Mouse (Mus musculus) kidney, embryonic 14.5 days (tissue): ENCODE results near the gene Eml3. TPM values are rescaled to one million over a fixed set of nuclear protein-coding genes. Genes with fewer than 3 reads are reported as not detected.

Experiments
- ATAC-seq: fragments of 200-750 bp; cut with Nextera tagmentation; 2 replicates; pipeline ENCODE4 v1.8.0; 2017; ENCODE audit warnings: moderate number of reproducible peaks, mild to moderate bottlenecking, moderate TSS enrichment, moderate library complexity; ENCODE audit not compliant: low FRiP score, low TSS enrichment
- H3K27ac ChIP-seq: fragments of 300-500 bp; sonication (generic); 2 replicates; pipeline ENCODE4 v1.5.1; 2014; ENCODE audit warnings: low read depth, mild to moderate bottlenecking, low read length, moderate library complexity, mixed read lengths
- H3K27me3 ChIP-seq: fragments of 300-500 bp; sonication (generic); 2 replicates; pipeline ENCODE4 v1.6.1; 2014; ENCODE audit warnings: mild to moderate bottlenecking, low read length; ENCODE audit not compliant: control insufficient read depth, insufficient read depth
- H3K36me3 ChIP-seq: fragments of 300-500 bp; sonication (generic); 2 replicates; pipeline ENCODE4 v1.6.1; 2014; ENCODE audit warnings: low read length, mixed read lengths; ENCODE audit not compliant: control insufficient read depth, insufficient read depth
- H3K4me1 ChIP-seq: fragments of 300-500 bp; sonication (generic); 2 replicates; pipeline ENCODE4 v1.6.1; 2014; ENCODE audit warnings: low read length, mixed read lengths; ENCODE audit not compliant: control insufficient read depth, insufficient read depth
- H3K4me2 ChIP-seq: fragments of 300-500 bp; sonication (generic); replicated peaks from 2 replicates; pipeline ENCODE4 v1.6.1; 2014; ENCODE audit warnings: low read depth, mild to moderate bottlenecking, low read length
- H3K4me3 ChIP-seq: fragments of 300-500 bp; sonication (generic); 2 replicates; pipeline ENCODE4 v1.5.1; 2014; ENCODE audit warnings: mild to moderate bottlenecking, low read length
- H3K9ac ChIP-seq: fragments of 300-500 bp; sonication (generic); 2 replicates; pipeline ENCODE4 v1.6.1; 2014; ENCODE audit warnings: low read depth, mild to moderate bottlenecking, low read length, moderate library complexity
- H3K9me3 ChIP-seq: fragments of 300-500 bp; sonication (generic); 2 replicates; pipeline ENCODE4 v1.6.1; 2016; ENCODE audit warnings: low read length; ENCODE audit not compliant: control insufficient read depth
- WGBS: fragments of 180-500 bp; shearing (Covaris S2); extraction: QIAGEN DNeasy Blood & Tissue Kit; methylation state at CpG from one replicate; pipeline ENCODE4 v1.1.7; 2014; 5-methylcytosine and 5-hydroxymethylcytosine counted together
- polyA plus RNA-seq: library from polyadenylated mRNA; unstranded; fragments of >200 nt; fragmentation: Nextera tagmentation; extraction: Ambion mirVana; gene quantifications from 2 replicates; pipeline ENCODE4 v1.2.1, GENCODE M21; 2014

Gene Eml3
- polyA plus RNA-seq, 1 experiment from 2014 or later = 18.7 TPM

GRCm38 (mm10) chr19:8908531-8908930 is 20.8 kb upstream of the Eml3 start:
- Histone ChIP-seq H3K4me3 (no peak overlapping the region), H3K9me3 (no peaks in the 10 kb centered on the region), H3K27me3 (no peaks in the 10 kb centered on the region), H3K27ac (no peak overlapping the region), H3K36me3 (peaks cover 97% of the 10 kb centered on the region), H3K4me1 (no peaks in the 10 kb centered on the region), H3K4me2 (no peak overlapping the region), H3K9ac (no peak overlapping the region)
- no peak for ATAC-seq
- 85% methylated on average over 6 of the region's 6 CpGs for WGBS

- peaks cover 100% of the 10 kb centered on the region for H3K36me3 ChIP-seq
- ATAC-seq = no peak
- H3K4me3 ChIP-seq = no peak overlapping the region
- H3K9me3 ChIP-seq = no peaks in the 10 kb centered on the region
- no peak overlapping the region for H3K27ac ChIP-seq
- no peak overlapping the region for H3K9ac ChIP-seq
- WGBS = 88% methylated on average over 5 of the region's 5 CpGs
- no peak overlapping the region for H3K4me2 ChIP-seq
- no peaks in the 10 kb centered on the region for H3K4me1 ChIP-seq
- no peaks in the 10 kb centered on the region for H3K27me3 ChIP-seq
These were observed 17.5 kb upstream of the Eml3 start for GRCm38 (mm10) chr19:8911810-8912209.

GRCm38 (mm10) chr19:8914212-8914611 is 15.1 kb upstream of the Eml3 start:
- 97% methylated on average over 3 of the region's 3 CpGs for whole genome bisulfite sequencing
- Histone ChIP-seq H3K4me3 (no peak overlapping the region), H3K9ac (no peak overlapping the region), H3K4me1 (no peaks in the 10 kb centered on the region), H3K27ac (no peak overlapping the region), H3K4me2 (no peak overlapping the region), H3K27me3 (no peaks in the 10 kb centered on the region), H3K36me3 (peaks cover 80% of the 10 kb centered on the region), H3K9me3 (no peaks in the 10 kb centered on the region)
- ATAC-seq = no peak

GRCm38 (mm10) chr19:8919000-8919399 is 10.4 kb upstream of the Eml3 start:
- Histone ChIP-seq H3K4me1 (peaks cover 10% of the 10 kb centered on the region; the same call in 1 of the 2 replicates), H3K36me3 (peaks cover 36% of the 10 kb centered on the region), H3K27me3 (no peaks in the 10 kb centered on the region), H3K4me2 (no peak overlapping the region), H3K9me3 (no peaks in the 10 kb centered on the region), H3K27ac (no peak overlapping the region), H3K4me3 (no peak overlapping the region), H3K9ac (no peak overlapping the region)
- WGBS = 96% methylated on average over 3 of the region's 3 CpGs
- ATAC-seq = no peak

- no peak; the same call in 1 of the 2 replicates for ATAC-seq
- Histone ChIP-seq H3K27ac (peak overlapping the region; percentile 82), H3K36me3 (peaks cover 32% of the 10 kb centered on the region), H3K4me1 (peaks cover 10% of the 10 kb centered on the region; the same call in 1 of the 2 replicates), H3K4me3 (peak overlapping the region; percentile 72; the same call in 1 of the 2 replicates), H3K4me2 (peak overlapping the region; percentile 68), H3K9me3 (no peaks in the 10 kb centered on the region), H3K9ac (peak overlapping the region; percentile 68; the same call in 1 of the 2 replicates), H3K27me3 (no peaks in the 10 kb centered on the region)
- 63% methylated on average over 6 of the region's 6 CpGs for WGBS
These were observed 9.7 kb upstream of the Eml3 start for GRCm38 (mm10) chr19:8919684-8920072.

- 2% methylated on average over 47 of the region's 50 CpGs for WGBS
- Histone ChIP-seq H3K4me1 (peaks cover 10% of the 10 kb centered on the region; the same call in 1 of the 2 replicates), H3K4me2 (peak within 1 kb of the TSS; percentile 68), H3K9ac (peak within 1 kb of the TSS; percentile 68), H3K9me3 (no peaks in the 10 kb centered on the region), H3K36me3 (peaks cover 27% of the 10 kb centered on the region), H3K4me3 (peak within 1 kb of the TSS; percentile 72), H3K27ac (peak within 1 kb of the TSS; percentile 82), H3K27me3 (no peaks in the 10 kb centered on the region)
- ATAC-seq = peak; percentile 98
These were observed 9.1 kb upstream of the Eml3 start, which contains the start of gene B3gat3 for GRCm38 (mm10) chr19:8920073-8920736. Gene B3gat3 (plus strand): TSS chr19:8920374.

- Histone ChIP-seq H3K9ac (peak overlapping the region; percentile 68), H3K4me1 (peaks cover 10% of the 10 kb centered on the region; the same call in 1 of the 2 replicates), H3K36me3 (peaks cover 25% of the 10 kb centered on the region), H3K27ac (peak overlapping the region; percentile 82), H3K4me2 (peak overlapping the region; percentile 68), H3K9me3 (no peaks in the 10 kb centered on the region), H3K27me3 (no peaks in the 10 kb centered on the region), H3K4me3 (peak overlapping the region; percentile 72)
- no peak for ATAC-seq
- WGBS = under 1% methylated on average over 6 of the region's 6 CpGs
These were observed 8.5 kb upstream of the Eml3 start for GRCm38 (mm10) chr19:8920836-8921291.

GRCm38 (mm10) chr19:8921741-8922140 is 7.6 kb upstream of the Eml3 start:
- Histone ChIP-seq H3K9me3 (no peaks in the 10 kb centered on the region), H3K27me3 (no peaks in the 10 kb centered on the region), H3K4me2 (peak overlapping the region; percentile 68), H3K9ac (no peak overlapping the region), H3K4me3 (0 out of 2 replicates have a peak overlapping the region, but pooled peaks have one; percentile 72), H3K27ac (no peak overlapping the region), H3K4me1 (peaks cover 10% of the 10 kb centered on the region; the same call in 1 of the 2 replicates), H3K36me3 (peaks cover 25% of the 10 kb centered on the region; the same call in 1 of the 2 replicates)
- WGBS = 80% methylated on average over 9 of the region's 9 CpGs
- ATAC-seq = no peak

GRCm38 (mm10) chr19:8926766-8927165 is 2.6 kb upstream of the Eml3 start:
- no peak for ATAC-seq
- WGBS = 100% methylated on average over 2 of the region's 2 CpGs
- H3K4me1 ChIP-seq = peaks cover 17% of the 10 kb centered on the region
- no peak overlapping the region for H3K27ac ChIP-seq
- H3K4me2 ChIP-seq = no peak overlapping the region
- H3K36me3 ChIP-seq = peaks cover 34% of the 10 kb centered on the region; the same call in 1 of the 2 replicates
- H3K4me3 ChIP-seq = no peak overlapping the region
- H3K9me3 ChIP-seq = no peaks in the 10 kb centered on the region
- no peak overlapping the region for H3K9ac ChIP-seq
- no peaks in the 10 kb centered on the region for H3K27me3 ChIP-seq
